Mouse (Mus musculus) embryonic facial prominence, embryonic 14.5 days (tissue): ENCODE results near the gene Arhgef40. TPM values are rescaled to one million over a fixed set of nuclear protein-coding genes. Genes with fewer than 3 reads are reported as not detected.

ENCODE experiments used
- ATAC-seq: fragments of 200-750 bp; cut with Nextera tagmentation; 2 replicates; pipeline ENCODE4 v1.8.0; 2017; ENCODE audit warnings: low read depth, moderate number of reproducible peaks, moderate TSS enrichment
- DNase-seq: peaks from one replicate; pipeline ENCODE4 v3.0.0-alpha.2; 2015; ENCODE audit warnings: low spot score
- H3K27ac ChIP-seq: fragments of 300-500 bp; sonication (generic); replicated peaks from 2 replicates; pipeline ENCODE4 v1.5.1; 2014; ENCODE audit warnings: low read depth, mild to moderate bottlenecking, low read length, moderate library complexity
- H3K27me3 ChIP-seq: fragments of 300-500 bp; sonication (generic); replicated peaks from 2 replicates; pipeline ENCODE4 v1.6.1; 2014; ENCODE audit warnings: low read length; ENCODE audit not compliant: control insufficient read depth, insufficient read depth
- H3K36me3 ChIP-seq: fragments of 300-500 bp; sonication (generic); 2 replicates; pipeline ENCODE4 v1.6.1; 2014; ENCODE audit warnings: low read length, mixed read lengths; ENCODE audit not compliant: control insufficient read depth, insufficient read depth
- H3K4me1 ChIP-seq: fragments of 300-500 bp; sonication (generic); 2 replicates; pipeline ENCODE4 v1.6.1; 2014; ENCODE audit warnings: antibody characterized with exemption, low read length; ENCODE audit not compliant: control insufficient read depth, insufficient read depth
- H3K4me2 ChIP-seq: fragments of 300-500 bp; sonication (generic); 2 replicates; pipeline ENCODE4 v1.6.1; 2014; ENCODE audit warnings: low read depth, mild to moderate bottlenecking, low read length, moderate library complexity, mixed read lengths
- H3K4me3 ChIP-seq: fragments of 300-500 bp; sonication (generic); 2 replicates; pipeline ENCODE4 v1.5.1; 2014; ENCODE audit warnings: low read depth, mild to moderate bottlenecking, low read length
- H3K9ac ChIP-seq: fragments of 300-500 bp; sonication (generic); 2 replicates; pipeline ENCODE4 v1.6.1; 2014; ENCODE audit warnings: low read depth, mild to moderate bottlenecking, low read length, moderate library complexity, mixed read lengths
- H3K9me3 ChIP-seq: fragments of 300-500 bp; sonication (generic); 2 replicates; pipeline ENCODE4 v1.6.1; 2016; ENCODE audit warnings: low read length; ENCODE audit not compliant: control insufficient read depth
- WGBS: fragments of 180-500 bp; shearing (Covaris S2); extraction: QIAGEN DNeasy Blood & Tissue Kit; methylation state at CpG from one replicate; pipeline ENCODE4 v1.1.7; 2014; 5-methylcytosine and 5-hydroxymethylcytosine counted together
- polyA plus RNA-seq: library from polyadenylated mRNA; unstranded; fragments of >200 nt; fragmentation: Nextera tagmentation; extraction: Ambion mirVana; gene quantifications from 2 replicates; pipeline ENCODE4 v1.2.1, GENCODE M21; 2014

Gene Arhgef40
- polyA plus RNA-seq, 1 experiment from 2014 or later = 113 TPM

DNA sequence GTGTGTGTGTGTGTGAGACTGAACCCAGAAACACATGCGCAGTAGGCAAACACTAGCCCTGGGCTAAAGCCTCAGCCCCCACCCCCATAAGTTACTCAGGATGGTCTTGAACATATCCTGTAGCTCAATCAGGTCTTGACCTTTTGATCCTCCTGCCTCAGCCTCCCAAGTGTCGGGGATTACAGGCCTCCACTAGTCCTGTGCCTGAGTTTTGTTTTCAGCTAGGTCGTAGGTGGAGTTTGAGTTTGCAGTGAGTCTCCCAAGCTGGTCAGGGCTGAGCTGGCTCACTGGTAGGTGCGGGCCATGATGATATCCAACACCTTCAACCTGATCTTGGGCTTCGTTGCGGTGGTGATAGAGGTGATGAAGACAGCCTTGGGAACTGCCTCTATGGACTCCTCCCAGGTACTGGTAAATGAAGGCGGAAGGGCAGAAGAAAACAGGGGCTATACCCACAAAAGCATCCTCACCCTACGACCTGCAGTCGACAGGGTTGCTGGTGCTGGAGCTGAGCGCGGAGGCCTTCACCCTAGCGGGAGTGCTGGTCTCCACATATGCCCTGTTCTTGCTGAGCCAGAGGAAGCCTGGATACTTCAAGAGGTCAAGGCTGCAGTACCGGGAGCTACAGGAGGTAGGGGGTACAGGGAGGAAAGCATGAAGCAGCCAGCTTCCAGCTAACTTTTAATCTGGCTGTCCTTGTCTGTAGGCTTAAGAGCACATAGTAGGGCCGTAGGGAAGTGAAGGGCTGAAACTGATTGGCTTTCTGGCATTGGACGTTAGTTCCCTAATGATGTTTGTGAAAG lies 33.9 kb downstream of the Arhgef40 start:
- DNase-seq = no peak
- H3K4me2 ChIP-seq = peak overlapping the region; percentile 67
- no peak for ATAC-seq
- peak overlapping the region; percentile 72 for H3K4me3 ChIP-seq
- H3K36me3 ChIP-seq = no peaks in the 10 kb centered on the region
- H3K4me1 ChIP-seq = peaks cover 24% of the 10 kb centered on the region; the same call in 1 of the 2 replicates
- peak overlapping the region; percentile 97 for H3K9ac ChIP-seq
- WGBS = 87% methylated on average over 15 of the region's 15 CpGs
- no peaks in the 10 kb centered on the region for H3K9me3 ChIP-seq
- no peaks in the 10 kb centered on the region for H3K27me3 ChIP-seq
- H3K27ac ChIP-seq = peak overlapping the region; percentile 100

DNA sequence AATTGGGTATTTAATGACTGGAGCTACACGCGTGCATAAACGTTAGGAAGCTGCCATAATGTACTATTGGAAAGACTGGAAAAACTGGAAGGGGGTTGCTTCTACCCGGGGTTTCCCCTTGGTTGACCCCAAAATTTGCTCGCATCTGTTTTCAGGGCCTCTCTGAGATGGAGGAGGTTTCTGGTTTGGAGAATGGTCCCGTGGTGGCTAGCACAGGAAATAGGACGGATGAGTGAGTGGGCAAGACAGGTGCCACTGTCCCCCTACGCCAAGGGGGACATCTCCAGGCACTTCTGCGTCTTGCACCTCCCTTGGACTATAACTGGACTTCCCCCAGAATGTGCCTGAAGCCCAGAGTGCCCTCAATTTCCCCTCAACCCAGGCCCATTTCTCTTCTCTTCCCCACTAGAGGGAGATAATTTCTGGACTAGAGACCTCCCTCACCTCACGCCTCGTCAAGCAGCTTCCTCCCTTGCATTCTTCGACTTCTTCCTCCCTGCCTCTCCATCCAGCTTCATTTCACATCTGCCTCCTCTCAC lies 34.6 kb downstream of the Arhgef40 start:
- H3K27me3 ChIP-seq = no peaks in the 10 kb centered on the region
- no peak for DNase-seq
- H3K4me1 ChIP-seq = peaks cover 27% of the 10 kb centered on the region; the same call in 1 of the 2 replicates
- H3K4me2 ChIP-seq = peak overlapping the region; percentile 67
- peak; percentile 5; the same call in 1 of the 2 replicates for ATAC-seq
- peak overlapping the region; percentile 100 for H3K27ac ChIP-seq
- peak overlapping the region; percentile 97 for H3K9ac ChIP-seq
- WGBS = 29% methylated on average over 12 of the region's 12 CpGs
- no peaks in the 10 kb centered on the region for H3K9me3 ChIP-seq
- H3K36me3 ChIP-seq = no peaks in the 10 kb centered on the region
- H3K4me3 ChIP-seq = peak overlapping the region; percentile 72

DNA sequence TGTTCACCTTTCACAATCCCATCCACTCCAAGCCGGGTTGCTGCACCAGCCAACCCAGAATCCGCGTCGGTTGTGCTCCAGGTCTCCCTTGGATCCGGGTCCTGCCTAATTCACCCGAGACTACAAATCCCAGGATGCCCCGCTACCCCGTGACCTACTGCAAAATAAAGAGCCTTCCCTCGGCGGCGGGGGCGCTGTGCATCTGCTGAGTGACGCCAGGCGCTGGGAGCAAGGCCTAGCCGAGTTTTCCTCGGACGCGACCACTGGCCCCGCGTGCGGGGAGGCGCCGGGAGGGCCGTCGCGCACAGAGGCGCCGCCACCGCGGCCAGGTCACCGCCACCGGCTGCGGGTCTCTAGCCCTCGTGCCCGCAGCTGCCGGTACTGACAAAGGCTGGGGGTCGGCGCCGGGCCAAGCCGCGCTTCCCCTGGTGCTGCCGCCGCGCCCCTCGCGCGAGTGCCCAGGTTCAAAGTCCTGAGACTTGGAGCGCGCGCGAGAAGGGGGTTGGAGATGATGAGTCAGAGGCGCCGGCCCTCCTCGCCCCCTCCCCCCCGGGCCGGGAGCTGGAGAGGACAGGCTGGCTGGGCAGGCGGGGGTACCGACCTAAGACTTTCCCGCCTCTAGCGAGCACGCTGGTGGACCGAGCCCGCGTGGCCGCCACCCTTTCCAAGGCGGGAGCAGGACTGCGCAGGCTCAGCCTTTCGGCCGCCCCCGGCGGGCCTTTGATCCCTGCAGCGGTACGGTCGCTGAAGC lies 35.2 kb downstream of the Arhgef40 start:
- peak; percentile 93 for ATAC-seq
- Histone ChIP-seq H3K9me3 (no peaks in the 10 kb centered on the region), H3K9ac (peak overlapping the region; percentile 97), H3K27ac (peak overlapping the region; percentile 100), H3K27me3 (no peaks in the 10 kb centered on the region), H3K4me1 (peaks cover 27% of the 10 kb centered on the region; the same call in 1 of the 2 replicates), H3K4me3 (peak overlapping the region; percentile 72), H3K36me3 (no peaks in the 10 kb centered on the region), H3K4me2 (peak overlapping the region; percentile 67)
- DNase-seq = peak; percentile 99
- under 1% methylated on average over 42 of the region's 74 CpGs for WGBS

DNA sequence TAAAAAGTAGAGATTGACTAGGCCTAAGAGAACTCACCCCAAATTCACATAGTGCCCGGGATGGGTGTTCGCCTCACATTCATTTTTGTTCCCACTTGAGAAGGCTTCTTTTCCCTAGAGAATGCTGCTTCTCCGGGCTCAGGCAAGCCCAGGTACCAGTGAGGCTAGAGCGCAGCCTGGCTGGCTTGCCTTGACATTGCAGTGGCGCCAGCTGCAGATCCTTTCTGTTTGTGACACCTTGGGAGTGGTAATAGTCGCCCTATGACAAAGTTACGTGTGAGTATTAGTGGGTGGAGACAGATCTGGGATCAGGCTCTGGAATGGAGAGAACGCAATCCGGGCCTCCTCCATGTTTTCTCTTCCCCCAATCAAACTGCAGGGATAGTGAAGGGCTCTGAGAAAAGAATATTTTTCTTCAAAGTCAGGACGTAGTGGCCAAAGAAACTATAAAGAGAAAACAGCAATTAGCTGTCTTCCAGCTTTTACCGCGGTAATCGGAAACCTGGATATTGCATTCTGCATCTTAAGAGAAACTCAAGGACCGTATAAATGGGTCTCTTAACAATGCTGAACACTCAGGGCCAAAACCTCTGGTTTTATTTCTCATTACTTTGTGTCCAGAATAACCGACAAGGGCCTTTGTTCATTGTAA lies 36.1 kb downstream of the Arhgef40 start, which contains the start of gene Zfp219:
TSS of gene Zfp219 (minus strand) at position 248 of the 652 bp plus-strand sequence.
- Histone ChIP-seq H3K27me3 (no peaks in the 10 kb centered on the region), H3K9ac (peak within 1 kb of the TSS; percentile 97), H3K9me3 (no peaks in the 10 kb centered on the region), H3K36me3 (no peaks in the 10 kb centered on the region), H3K4me1 (peaks cover 24% of the 10 kb centered on the region; the same call in 1 of the 2 replicates), H3K27ac (peak within 1 kb of the TSS; percentile 100), H3K4me3 (peak within 1 kb of the TSS; percentile 72), H3K4me2 (peak within 1 kb of the TSS; percentile 67)
- ATAC-seq (peak; percentile 54), DNase-seq (peak; percentile 95)
- 6% methylated on average over 15 of the region's 15 CpGs for WGBS

DNA sequence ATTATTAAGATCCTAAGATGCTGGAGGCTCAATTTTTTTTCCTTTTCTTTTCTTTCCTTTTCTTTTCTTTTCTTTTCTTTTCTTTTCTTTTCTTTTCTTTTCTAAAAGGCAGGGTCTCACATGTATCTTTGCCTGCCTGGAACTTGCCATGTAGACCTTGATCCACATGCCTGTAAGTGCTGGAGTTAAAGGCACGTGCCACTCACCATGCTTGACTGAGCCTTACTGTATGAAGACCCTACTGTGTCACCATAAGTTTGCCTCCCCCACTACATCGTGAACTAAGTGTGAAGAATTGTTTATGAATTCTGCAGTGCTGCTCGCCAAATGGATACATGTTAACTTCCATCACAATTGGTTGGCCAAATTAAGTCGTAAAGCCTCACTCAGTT lies 36.6 kb downstream of the Arhgef40 start:
- H3K9ac ChIP-seq = peak overlapping the region; percentile 97; the same call in 1 of the 2 replicates
- WGBS = 74% methylated on average over 4 of the region's 4 CpGs
- DNase-seq (no peak), ATAC-seq (no peak)
- H3K4me2 ChIP-seq = peak overlapping the region; percentile 67
- H3K4me3 ChIP-seq = peak overlapping the region; percentile 72
- no peaks in the 10 kb centered on the region for H3K36me3 ChIP-seq
- peak overlapping the region; percentile 100 for H3K27ac ChIP-seq
- H3K9me3 ChIP-seq = no peaks in the 10 kb centered on the region
- H3K4me1 ChIP-seq = peaks cover 22% of the 10 kb centered on the region; the same call in 1 of the 2 replicates
- H3K27me3 ChIP-seq = no peaks in the 10 kb centered on the region

DNA sequence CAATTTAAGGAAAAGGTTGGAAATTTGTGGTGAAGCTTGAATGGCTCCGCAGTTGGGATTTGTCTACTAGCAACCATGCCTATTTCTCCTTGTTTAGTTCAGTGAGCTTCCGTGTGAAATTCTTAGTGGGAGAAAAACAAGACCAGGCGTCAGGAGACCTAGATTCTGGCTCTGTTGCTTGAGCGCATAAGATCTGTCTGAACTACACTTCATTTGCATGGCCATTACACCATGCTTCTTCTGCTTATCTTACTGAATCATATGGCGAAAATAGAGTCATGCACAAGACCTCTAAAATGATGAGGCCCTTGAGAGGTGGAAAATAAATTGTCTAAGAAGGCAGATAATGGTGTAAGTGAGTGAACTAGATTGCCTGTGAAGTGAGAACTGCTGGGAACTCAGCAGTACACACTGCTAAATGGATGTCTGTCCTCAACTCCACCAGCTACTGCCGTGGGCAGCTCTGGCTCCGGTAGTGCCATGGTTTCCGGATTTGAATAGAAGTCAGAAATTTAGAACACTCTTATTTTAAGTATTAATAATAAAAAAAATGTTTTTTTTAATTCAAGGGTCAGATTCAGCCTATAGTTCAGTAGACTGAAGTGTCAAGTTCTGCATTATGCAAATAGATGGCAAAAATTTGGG lies 37.2 kb downstream of the Arhgef40 start:
- Histone ChIP-seq H3K27me3 (no peaks in the 10 kb centered on the region), H3K36me3 (no peaks in the 10 kb centered on the region), H3K4me1 (peaks cover 22% of the 10 kb centered on the region; the same call in 1 of the 2 replicates), H3K4me3 (no peak overlapping the region), H3K9me3 (no peaks in the 10 kb centered on the region), H3K9ac (no peak overlapping the region), H3K4me2 (no peak overlapping the region; the same call in 1 of the 2 replicates), H3K27ac (peak overlapping the region; percentile 100)
- DNase-seq = no peak
- 92% methylated on average over 8 of the region's 8 CpGs for WGBS
- no peak for ATAC-seq

DNA sequence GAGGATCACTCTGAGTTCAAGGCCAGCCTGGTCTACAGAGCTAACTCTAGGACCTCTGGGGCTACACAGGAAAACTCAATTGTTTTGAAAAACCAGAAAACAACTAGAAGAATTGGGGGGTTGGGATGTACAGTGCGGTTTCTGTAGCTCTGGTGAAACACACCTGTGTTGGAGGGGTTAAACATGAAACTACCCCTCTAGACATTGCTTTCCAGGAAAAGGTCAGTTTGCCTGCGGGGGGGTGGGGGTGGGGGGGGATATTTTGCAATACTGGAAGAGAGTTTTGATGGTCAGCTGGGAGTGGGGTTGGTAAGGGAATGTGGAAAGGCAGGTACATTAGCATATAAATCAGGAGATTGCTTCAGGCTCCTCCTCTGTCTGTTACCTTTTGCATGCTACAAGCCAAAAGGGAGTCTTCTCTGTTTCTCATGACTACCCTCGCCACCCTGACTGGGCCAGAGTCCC lies 37.8 kb downstream of the Arhgef40 start:
- peaks cover 22% of the 10 kb centered on the region; the same call in 1 of the 2 replicates for H3K4me1 ChIP-seq
- no peaks in the 10 kb centered on the region for H3K27me3 ChIP-seq
- peak overlapping the region; percentile 86 for H3K27ac ChIP-seq
- H3K9ac ChIP-seq = peak overlapping the region; percentile 44; the same call in 1 of the 2 replicates
- no peak for DNase-seq
- no peaks in the 10 kb centered on the region for H3K36me3 ChIP-seq
- ATAC-seq = no peak
- H3K4me3 ChIP-seq = peak overlapping the region; percentile 20; the same call in 1 of the 2 replicates
- no peaks in the 10 kb centered on the region for H3K9me3 ChIP-seq
- WGBS = 59% methylated on average over 3 of the region's 3 CpGs
- peak overlapping the region; percentile 49; the same call in 1 of the 2 replicates for H3K4me2 ChIP-seq
